Mouse (Mus musculus): ENCODE measurements around the gene Cacna2d3.

Cacna2d3 gene

DNA sequence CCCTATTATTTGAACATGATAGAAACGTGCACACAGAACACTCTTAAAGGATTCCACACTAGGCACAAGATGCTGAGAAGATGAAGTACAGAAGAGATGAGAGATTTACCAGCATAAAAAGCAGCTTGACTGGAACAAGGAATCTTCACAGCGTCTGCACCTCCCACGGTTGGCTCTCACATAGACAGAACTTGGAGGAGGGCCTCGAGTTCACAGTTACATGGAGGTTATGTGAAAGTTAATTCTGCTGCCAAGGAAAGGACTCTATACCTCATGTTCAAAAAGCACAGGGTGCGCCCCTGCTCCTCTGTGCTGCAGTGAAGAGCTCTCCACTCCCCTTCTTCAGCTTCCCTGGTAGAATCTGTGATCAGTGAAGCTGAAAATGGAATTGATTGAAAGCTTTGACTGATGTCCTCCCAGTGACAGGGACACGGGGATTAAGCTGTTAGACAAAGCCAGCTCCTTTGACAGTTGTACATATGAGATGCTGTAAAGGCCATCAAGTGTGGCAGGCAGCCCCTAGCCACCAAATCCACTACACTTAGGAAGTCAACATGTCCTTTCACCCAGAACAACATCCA, 243.2 kb downstream of the Cacna2d3 start:
- DNase-seq: no peak

DNA sequence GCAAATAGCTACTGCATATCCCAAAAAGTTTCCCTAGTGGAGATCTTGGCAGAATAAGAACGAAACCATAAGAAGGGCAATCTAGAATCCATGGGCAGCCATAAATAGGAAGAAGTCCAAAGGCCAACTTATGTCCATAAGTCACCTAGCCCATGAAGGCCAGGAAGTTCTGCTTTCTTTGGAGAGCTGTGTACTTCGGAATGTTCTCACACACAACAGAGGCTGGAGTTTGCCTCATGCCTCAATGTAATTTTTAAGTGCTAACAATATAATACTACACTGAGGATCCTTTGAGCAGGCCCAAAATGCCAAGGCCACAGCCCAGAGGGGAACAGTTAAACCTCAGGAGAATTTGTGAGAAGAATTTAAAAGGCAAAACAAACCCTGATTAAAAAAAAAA, 257.4 kb downstream of the Cacna2d3 start:
- DNase-seq: no peak

DNA sequence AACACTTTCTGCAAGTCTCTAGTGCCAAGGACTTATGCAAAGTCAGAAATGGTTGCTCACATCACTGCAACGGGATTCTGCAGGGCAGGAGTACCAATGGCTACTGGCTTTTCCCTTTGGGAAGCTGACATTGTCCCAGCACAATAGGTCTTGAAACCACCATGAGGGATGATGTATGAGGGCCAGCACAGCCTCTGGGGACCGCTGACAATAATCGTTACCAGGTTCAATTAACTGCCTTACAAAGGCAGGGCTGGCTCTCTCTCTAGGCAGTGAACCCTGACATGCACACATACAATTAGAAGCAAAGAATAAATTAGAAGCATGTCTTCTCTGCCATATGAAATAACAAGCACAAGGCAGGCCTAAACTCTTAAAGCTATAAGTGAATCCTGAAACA, 272.5 kb downstream of the Cacna2d3 start:
- no peak for DNase-seq

DNA sequence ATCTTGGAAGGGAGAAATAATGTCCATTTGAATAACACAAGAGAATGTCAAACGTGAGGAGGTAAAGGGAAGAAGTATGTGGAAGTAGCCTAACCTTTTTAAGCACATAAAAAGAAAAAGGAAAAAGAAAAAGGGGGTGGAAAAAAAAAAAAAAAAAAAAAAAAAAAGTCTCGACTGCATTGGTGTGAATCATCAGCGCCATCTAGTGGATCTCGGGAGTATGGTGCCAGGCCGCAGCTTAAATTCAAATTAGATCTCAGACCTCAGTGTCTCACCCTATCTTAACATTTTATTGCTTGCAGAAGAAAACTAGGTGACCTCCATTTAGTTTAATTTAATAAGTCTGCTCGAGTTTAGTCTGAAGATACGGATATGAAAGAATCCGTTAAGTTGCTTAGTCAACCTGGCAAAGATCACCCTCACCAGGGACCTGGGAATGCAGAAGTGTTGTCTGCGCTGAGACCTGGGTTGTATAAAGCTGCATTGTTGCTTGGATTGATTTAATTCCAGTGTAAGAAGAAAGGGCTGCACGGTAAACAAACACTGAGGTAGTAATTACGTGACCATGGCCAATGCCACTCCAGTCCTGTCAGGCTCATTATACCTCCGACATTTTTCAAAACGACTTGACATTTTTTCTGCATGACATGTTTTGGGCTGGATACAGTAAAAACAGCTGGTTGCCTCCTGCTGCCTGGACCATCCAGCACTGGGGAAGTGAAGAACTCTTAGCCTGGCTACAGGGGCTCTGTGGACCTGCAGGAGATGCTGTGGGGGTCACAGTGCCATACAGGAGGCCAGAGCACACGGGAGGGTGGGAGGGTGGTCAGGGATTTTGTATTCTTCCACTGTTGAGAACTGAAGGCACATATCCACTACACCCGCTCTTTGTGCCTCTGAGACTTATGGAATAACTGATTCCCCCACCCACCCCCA, 278.3 kb downstream of the Cacna2d3 start:
- peak; percentile 52 to 70 for DNase-seq

DNA sequence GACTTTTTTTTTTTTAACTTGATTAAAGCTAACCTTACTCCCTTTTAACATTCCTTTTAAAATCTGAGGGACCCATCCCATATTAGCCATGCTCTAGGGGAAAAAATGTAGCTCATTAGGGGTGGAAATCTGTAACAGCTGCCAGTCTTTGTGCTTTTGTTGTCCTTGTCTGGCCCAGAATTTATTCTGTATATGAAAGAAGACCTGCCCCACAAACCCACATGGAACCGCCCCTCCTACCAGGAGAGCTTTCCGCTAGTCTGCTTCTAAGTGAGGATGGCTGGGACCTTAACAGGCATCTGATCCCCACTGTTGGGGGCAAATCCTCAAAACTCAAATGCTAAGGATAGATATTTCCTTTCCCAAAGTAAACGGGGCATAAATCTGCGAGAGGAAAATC, 279.2 kb downstream of the Cacna2d3 start:
- DNase-seq: no peak

DNA sequence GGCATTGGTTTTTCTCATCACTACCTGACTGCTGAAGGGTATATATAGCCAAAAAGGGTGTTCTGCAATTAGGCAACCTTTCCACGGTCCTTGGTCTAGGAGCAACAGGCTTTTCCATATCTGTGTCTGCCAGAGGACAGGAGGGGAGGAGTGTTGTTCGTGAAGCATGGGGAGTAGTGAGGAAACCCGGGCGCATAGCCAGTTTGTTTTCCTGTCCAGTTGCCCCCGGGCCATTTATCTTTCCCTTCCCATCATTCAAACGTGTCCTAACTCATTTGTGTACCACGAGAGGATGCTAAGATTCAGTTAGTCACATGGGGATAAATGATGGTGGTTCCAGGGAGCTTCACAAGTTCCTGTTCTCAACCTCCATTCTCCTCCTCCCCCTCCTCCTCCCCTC, 283.0 kb downstream of the Cacna2d3 start:
- DNase-seq: peak; percentile 5 to 13

DNA sequence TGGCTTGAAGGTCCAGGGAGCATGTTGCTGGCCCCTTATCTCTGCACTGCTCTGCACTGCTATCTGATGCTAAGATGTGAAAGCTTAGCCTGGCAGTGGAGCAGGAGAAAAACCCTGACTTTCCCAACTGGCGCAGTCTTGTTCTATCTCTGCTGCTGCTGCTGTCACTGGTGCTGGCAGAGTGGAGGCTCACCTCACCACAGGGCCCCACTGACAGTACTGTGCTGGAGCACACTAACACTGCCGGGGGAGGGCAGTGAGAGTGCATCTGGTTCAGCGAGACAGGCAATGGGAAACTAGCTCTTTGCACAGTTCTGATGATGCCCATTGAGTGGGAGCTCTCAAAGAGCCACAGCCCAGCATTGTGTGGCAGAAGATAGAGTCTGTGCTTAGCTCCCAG, 283.4 kb downstream of the Cacna2d3 start:
- DNase-seq: no peak

DNA sequence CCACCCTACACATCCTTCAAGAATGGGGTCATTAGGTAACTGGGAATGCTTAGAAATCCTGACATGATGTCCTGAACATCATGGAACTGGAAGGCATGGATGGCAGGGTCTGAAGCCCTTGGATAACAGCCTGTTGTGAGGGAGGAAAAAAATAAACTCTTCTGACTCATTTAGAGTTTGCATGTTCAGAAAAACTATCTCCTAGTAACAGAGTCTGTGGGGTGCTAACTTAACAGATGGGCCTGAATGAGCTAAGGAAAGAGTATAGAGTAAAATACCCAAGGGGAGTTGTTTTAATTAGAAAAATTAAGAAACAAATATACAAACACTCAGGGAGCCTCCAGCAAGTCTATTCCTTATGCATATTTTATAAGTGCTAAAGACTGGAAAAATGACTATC, 286.5 kb downstream of the Cacna2d3 start:
- DNase-seq: no peak

DNA sequence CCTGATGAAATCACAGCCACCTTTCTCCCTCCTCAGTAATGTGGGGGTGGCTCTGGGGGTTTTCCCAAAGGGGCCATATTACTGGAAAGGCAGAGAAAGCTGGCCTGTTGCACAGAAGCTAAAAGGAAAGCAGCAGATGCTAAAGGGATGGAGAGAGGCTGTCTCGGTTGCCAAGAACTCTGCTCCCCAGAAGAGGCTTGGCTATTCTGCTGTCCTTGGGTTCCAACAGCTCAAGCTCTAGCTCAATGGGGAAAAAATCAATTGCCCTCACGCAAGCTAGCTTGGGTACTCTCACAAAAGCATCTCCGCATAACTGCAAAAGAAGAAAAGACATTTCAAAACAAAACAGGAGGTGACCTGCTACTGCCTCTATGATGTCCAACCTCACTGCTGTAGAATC, 287.9 kb downstream of the Cacna2d3 start:
- DNase-seq: no peak

DNA sequence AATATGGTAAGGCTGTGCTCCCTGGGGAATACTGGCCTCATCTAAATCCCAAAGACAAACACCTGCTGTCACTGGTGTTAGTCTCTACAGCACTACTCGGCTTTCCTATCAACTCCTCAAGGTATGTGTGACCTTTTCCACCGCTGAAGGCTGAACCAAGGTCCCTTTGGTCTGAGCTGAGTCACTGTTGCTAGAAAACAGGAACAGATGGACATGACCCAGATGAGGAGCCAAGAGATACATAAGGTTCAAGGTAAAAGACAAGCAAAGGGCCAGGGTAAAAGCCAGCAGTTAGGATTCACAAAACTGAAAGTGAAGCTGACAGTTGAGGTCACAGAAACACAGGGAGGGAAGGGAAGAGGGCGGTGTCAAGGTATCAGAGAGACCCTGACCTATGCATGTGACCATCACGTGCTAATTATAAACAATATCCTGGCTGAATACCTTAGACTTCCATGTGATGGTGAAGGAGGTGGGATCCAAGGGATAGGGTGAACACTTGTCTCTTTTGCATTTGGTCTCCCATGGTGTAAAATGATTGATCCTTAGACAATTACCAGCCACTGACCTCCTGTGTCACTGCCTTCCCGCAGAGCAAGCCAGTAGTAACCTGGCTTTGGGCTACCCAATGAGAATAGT, 288.5 kb downstream of the Cacna2d3 start:
- no peak for DNase-seq

DNA sequence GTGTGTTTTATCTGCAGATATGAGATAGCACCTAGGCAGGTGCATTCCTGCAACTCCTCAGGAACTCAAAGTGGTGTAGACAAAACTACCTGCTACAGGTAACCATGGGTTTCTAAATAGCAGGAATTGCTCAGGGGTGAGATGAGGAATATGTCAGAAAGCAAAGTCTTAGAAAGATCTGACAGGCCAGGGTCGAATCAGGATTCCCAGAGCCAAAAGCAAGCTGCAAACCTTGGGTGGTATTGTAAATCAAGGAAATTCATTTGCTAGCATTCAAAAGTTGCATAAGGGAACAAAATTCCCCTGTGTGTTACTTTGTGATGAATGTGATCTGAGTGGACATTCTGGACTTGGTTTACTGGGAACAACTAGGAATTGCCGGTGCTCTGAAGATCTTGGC, 291.9 kb downstream of the Cacna2d3 start:
- DNase-seq: no peak

DNA sequence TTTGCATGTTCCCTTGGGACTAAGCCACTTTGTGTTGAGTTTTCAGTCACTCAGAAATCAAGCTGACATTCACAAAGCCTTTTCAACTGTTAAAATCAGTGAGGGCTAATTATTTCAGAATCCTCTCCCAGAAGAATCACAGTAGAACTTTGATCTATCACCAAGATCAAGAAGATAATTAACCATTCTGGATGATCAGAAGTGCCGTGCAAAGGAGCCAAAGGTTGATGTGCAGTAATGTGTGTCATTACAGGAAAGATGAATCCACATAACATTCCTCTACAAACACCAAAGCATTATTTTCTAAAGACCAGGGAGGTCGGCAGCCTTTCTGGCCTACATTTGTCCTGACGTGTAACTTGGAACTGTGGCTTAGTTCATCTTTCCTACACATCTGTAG, 296.0 kb downstream of the Cacna2d3 start:
- peak; percentile 16 to 35 for DNase-seq

DNA sequence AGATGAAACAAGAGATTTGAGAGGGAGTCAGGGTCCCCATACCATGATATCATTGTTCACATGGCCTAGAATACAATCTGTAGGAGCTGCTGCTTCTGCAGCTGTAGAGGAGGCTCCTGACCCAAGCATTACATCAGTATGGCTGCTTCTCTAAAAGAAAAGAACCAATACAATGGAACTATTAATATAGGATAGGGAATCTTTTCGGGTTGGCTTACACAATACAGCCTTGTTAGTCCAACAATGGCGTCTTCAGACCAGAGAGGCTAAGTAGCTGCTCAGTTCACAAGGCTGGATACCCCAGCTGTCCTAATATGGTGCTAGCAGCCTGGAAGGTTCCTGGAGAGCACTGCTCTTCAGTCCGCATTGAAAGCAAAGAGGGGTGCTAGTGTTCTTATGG, 296.5 kb downstream of the Cacna2d3 start:
- no peak for DNase-seq

DNA sequence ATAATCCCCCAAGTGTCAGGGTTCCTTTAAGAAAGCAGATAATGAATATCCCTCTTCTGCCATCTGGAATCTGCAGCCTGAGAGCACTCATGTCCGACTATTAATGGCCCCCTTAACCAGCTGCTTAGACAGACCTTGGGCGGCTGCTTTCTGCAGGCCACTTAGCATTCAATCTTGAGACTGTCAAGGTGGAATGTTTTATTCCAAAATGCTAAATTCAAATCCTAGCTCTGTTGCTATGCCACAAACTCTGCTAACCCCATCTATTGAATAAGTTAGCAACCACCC, 315.8 kb downstream of the Cacna2d3 start:
- no peak for DNase-seq

DNA sequence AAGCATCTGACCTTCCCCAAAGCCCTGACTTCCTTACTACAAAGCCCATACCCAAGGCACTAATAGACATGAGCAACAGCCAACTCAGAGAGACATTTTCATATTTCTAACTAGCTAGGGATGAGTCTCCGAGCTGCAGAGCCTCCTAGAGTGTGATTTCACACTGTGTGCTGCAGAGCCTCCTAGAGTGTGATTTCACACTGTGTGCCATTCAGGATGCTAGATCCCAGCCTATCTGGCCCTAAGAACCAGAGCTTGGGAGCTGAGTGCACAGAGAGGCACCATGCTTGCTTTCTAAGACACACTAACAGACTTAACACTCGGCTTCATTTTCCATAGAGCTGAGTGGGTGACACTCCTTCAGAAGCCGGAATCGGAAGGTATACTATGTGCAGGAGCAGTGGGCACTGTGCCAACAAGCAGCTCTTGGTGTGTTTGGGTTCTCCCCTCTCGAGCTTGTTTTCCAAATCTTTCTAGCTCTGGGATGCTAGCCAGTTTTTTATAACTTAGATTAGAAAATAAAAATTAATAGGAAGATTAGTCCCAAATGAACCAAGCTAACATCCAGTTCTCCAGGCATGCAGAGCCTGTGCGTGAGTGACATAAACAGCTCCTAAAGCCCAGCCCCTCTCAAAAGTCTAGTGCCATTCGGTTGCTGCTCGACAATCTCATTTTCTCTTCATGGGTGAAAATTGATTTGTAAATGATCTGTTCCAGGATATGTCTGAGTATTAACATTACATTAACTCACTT, 316.4 kb downstream of the Cacna2d3 start:
- no peak for DNase-seq

DNA sequence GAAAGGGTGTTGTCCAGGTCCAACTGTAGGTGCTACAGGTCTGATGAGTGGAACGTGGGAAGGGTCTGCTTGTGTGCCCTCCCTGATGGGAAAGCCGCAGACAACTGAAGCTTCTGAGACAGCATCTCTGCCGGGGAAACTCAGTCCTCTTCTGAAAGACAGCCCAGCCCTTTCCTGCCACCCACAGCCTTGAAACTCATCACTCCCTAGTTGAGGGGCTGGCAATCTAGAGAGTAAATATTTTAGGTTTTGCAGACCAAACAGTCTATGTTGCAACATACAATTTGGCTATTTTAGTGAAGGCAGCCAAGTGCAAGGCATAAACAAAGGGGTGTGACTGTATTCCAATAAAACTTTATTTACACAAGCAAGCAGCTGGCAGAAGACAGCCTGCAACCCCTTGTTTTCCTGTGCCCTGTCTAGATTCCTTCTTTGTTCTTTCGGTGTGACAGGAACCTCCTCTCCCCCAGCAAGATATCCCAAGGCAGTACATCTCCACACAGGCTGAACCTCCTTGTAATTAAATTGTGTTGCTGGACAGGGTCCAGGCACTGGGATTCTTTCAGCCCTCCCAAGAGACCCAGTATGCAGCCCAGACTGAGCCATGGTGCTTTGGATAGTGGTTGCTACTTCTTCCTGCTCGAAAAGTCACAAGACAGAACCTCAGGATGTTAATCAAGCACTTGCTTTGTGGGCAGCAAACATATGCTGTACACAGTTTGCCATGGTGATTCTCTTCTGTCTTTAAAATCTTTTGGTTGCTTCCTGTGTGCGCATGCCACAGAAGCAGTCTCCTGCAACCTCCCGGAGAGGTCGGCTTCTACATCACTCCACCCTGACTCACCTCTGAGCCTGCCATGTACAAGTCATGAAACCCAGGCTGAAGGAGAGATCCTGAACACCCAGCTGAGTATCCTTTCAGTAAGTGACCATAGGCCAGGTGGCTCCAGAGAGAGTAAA, 317.5 kb downstream of the Cacna2d3 start:
- peak; percentile 6 to 18 for DNase-seq

DNA sequence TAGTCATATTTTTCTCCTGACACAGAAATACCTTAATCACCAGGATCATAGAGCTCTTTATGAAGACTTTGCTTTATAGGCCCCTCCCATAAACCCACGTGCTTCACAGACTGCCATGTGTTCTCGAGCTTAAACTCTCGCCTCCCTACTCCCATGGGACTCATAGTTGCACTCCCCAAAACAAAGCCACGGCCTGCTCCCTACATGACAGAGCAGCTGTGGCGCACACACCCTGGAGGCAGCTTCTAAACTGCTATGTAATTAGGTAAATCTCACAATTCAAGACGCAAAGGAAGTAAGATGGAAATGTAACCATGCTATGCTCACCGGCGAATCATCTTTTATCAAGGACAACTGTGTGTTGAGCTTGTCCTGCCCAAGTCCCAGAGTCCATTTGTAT, 319.2 kb downstream of the Cacna2d3 start:
- DNase-seq: no peak

DNA sequence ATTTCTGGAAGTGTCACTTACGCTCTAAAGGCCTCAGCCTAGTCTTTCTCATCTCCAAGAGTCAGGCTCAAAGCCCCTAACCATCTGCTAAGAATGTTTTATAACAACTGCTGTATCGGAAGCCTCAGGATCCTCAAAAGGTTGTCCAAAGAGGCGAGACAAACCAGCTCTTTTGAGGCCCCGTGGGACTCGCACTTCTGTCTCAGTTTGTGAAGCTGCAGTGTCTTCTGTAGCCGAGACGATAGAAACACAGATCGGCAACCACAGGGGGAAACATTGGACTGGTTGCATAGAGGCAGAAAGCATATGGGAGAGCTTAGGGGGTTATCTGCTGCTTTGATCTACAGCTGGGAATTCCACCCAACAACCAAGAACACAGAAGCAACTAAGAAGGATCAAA, 327.9 kb downstream of the Cacna2d3 start:
- no peak for DNase-seq

DNA sequence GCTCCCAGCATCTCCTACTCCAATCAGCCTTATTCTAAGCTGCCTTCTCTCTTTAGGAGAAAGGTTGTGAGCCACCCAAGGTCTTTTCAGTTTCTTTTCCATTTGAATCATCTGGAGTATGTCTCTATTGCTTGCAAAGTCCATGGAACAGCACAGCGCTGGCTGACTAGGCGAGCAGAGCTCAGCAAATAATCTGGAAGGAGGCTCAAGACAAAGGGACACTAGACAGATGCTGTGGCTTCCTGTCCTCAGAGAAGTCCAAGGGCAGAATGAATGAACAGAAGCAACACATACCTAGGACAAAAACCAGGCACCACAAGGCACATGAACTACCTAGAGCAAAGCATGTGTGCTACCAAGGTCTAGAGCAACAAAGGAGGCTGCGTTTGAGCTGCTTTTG, 328.8 kb downstream of the Cacna2d3 start:
- no peak for DNase-seq

DNA sequence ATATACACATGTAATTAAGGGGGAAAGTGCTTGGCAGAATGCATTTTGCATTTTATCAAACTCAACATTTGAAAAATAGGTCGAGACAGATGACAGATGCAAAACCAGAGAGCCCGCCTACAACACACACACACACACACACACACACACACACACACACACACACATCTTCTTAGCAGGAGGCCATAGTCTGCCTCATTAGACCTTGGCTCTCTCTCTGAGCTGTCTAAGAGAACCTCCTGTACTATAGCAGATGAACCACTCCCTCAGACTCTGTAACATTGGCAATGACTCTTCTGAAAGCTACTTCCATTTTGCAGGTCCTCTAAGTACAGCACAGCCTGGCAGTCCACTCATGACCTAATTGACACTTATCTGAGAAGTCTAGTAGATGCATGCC, 330.2 kb downstream of the Cacna2d3 start:
- no peak for DNase-seq

DNA sequence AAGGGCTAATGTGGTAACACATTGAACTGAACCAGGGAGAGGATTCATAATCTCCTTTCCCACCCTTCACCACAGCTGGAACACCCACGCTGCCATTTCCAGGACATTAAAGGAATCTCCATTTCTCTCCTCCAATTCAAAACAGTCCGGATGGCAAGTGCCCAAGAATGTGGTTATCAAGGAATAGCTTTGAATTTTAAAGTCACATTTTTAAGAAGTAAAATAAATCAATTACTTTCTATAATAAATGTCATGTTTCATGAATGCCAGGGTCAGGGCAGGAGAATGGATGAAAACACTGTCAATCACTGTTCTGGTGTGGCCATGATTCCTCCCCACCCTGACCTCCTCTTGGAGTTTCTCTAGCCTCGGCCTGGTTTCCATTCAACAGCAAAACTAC, 333.9 kb downstream of the Cacna2d3 start:
- no peak for DNase-seq

DNA sequence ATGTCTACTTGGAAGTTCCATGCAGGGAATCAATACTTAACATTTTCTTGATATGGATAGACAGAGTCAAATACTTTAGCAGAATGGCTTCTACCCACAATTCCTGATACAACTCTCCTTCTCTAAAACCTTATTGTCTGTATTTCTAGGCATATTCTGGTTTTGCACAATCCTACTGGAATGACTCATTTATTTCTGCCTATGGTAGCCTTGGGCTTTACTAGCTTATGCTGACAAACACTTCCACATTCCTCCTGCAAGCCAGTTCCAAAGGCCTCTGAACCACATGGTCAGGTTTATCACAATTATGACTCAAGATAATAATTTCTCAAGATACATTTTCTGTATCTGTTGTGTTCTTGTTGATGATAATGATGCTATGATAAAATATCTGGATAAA, 336.2 kb downstream of the Cacna2d3 start:
- no peak for DNase-seq
